Mouse (Mus musculus) lung, postnatal 0 days (tissue): ENCODE results near the gene Ptprn2. TPM values are rescaled to one million over a fixed set of nuclear protein-coding genes. Genes with fewer than 3 reads are reported as not detected.

Source experiments
- ATAC-seq: fragments of 200-750 bp; cut with Nextera tagmentation; 2 replicates; pipeline ENCODE4 v1.8.0; 2017; ENCODE audit warnings: moderate library complexity
- DNase-seq: peaks from one replicate; pipeline ENCODE4 v3.0.0-alpha.2; 2016; ENCODE audit warnings: low spot score
- H3K27ac ChIP-seq: fragments of 300-500 bp; sonication (generic); 2 replicates; pipeline ENCODE4 v1.5.1; 2014; ENCODE audit warnings: antibody characterized with exemption, mild to moderate bottlenecking, low read length, mixed read lengths
- H3K27me3 ChIP-seq: fragments of 300-500 bp; sonication (generic); replicated peaks from 2 replicates; pipeline ENCODE4 v1.6.1; 2014; ENCODE audit warnings: low read length, mixed read lengths; ENCODE audit not compliant: insufficient read depth
- H3K36me3 ChIP-seq: fragments of 300-500 bp; sonication (generic); 2 replicates; pipeline ENCODE4 v1.6.1; 2014; ENCODE audit warnings: low read length, mixed read lengths; ENCODE audit not compliant: insufficient read depth
- H3K4me1 ChIP-seq: fragments of 300-500 bp; sonication (generic); 2 replicates; pipeline ENCODE4 v1.6.1; 2014; ENCODE audit warnings: antibody characterized with exemption, low read depth, low read length, mixed read lengths; ENCODE audit not compliant: insufficient read depth
- H3K4me2 ChIP-seq: fragments of 300-500 bp; sonication (generic); replicated peaks from 2 replicates; pipeline ENCODE4 v1.6.1; 2014; ENCODE audit warnings: low read depth, mild to moderate bottlenecking, low read length, moderate library complexity, mixed read lengths
- H3K4me3 ChIP-seq: fragments of 300-500 bp; sonication (generic); 2 replicates; pipeline ENCODE4 v1.5.1; 2014; ENCODE audit warnings: low read depth, low read length
- H3K9ac ChIP-seq: fragments of 300-500 bp; sonication (generic); replicated peaks from 2 replicates; pipeline ENCODE4 v1.6.1; 2014; ENCODE audit warnings: low read depth, mild to moderate bottlenecking
- H3K9me3 ChIP-seq: fragments of 300-500 bp; sonication (generic); 2 replicates; pipeline ENCODE4 v1.6.1; 2016; ENCODE audit warnings: low read length, mixed read lengths
- CTCF ChIP-seq: IDR thresholded peaks from 2 replicates; pipeline ENCODE4 v1.5.1; 2016; ENCODE audit warnings: antibody characterized with exemption, mild to moderate bottlenecking
- EP300 ChIP-seq: IDR thresholded peaks from 2 replicates; pipeline ENCODE4 v1.6.1; 2016; ENCODE audit warnings: antibody characterized with exemption, mild to moderate bottlenecking, control low read depth
- WGBS: fragments of 180-500 bp; shearing (Covaris S2); extraction: QIAGEN DNeasy Blood & Tissue Kit; methylation state at CpG from one replicate; pipeline ENCODE4 v1.1.7; 2014; 5-methylcytosine and 5-hydroxymethylcytosine counted together
- polyA plus RNA-seq: library from polyadenylated mRNA; unstranded; fragments of >200 nt; fragmentation: Nextera tagmentation; extraction: Ambion mirVana; gene quantifications from 2 replicates; pipeline ENCODE4 v1.2.1, GENCODE M21; 2015

The Ptprn2 gene
- polyA plus RNA-seq, 1 experiment from 2014 or later = 0.24 TPM

DNA sequence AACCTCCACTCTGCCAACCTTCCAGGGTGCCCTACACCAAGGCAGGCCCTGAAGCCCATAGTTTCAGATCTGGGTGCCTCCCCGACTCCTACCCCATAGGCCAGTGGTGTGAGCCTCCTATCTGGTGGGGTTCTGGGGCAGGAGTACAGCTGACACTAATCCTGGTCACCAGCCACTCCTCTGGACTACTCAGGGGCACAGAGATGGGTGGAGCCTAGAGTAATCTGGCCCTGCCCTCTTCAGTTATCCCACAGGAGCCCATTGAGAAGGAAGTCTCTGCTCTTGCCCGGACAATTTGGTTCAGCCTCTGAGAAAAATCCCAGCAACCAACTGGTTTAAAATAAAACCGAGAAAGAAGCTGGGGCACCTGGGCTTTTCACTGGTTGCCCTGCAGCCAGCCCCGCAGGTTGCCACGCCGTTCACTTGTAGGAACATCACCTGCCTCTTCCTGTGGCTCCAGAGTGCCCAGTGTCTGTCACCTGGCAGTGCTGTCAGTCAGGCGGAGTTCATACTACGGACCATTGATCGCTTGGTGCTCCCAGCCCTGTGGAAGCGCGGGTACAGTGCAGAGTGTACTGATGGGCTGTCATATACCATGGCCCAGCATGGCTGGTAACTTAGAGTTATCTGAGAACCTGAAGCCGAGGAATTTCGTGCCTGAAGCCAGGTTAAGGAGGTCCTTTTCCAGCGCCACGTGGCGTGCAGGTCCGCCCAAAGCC is 673.6 kb downstream of the Ptprn2 start:
- Histone ChIP-seq H3K27me3 (peaks cover 56% of the 10 kb centered on the region), H3K4me3 (no peak overlapping the region), H3K27ac (no peak overlapping the region), H3K36me3 (no peaks in the 10 kb centered on the region), H3K4me2 (0 out of 2 replicates have a peak overlapping the region, but pooled peaks have one; percentile 6), H3K9ac (no peak overlapping the region), H3K9me3 (no peaks in the 10 kb centered on the region), H3K4me1 (0 out of 2 replicates have a peak, but pooled peaks cover 2% of the 10 kb centered on the region)
- ATAC-seq = peak; percentile 23; the same call in 1 of the 2 replicates
- TF ChIP-seq EP300 (no peak), CTCF (no peak)
- WGBS = 25% methylated on average over 17 of the region's 17 CpGs
- DNase-seq = no peak

DNA sequence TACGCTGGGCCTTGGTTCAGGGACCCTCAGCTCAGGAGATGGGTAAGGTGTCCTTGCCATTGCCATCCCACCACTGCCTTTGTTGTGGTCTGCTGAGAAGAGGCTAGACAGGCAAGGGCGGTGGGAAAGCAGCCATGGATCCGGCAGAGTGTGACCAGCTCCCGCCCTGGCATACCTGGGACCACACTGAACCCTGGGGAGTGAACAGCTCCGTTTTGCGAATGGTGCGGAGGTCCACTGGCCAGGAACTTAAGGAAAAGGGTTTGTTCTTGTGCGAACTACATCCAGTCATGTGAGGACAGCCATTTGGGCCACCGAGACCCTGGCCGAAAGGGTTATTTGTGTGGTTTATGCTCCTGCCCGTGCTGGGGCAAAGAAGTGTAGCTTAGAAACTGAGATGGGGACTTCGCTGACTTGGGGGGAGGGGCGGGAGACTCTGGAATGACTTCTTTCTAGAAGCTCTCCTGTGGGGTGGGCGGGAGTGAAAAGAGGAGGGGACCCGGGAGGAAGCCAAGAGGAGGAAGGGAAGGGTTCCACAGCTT is 674.2 kb downstream of the Ptprn2 start:
- no peak overlapping the region for H3K9ac ChIP-seq
- H3K36me3 ChIP-seq = no peaks in the 10 kb centered on the region
- H3K4me1 ChIP-seq = 0 out of 2 replicates have a peak, but pooled peaks cover 2% of the 10 kb centered on the region
- no peak for TF ChIP-seq EP300
- TF ChIP-seq CTCF = no peak
- H3K27me3 ChIP-seq = peaks cover 50% of the 10 kb centered on the region
- H3K9me3 ChIP-seq = no peaks in the 10 kb centered on the region
- WGBS = 14% methylated on average over 15 of the region's 15 CpGs
- ATAC-seq = no peak
- H3K4me2 ChIP-seq = peak overlapping the region; percentile 6; the same call in 1 of the 2 replicates
- H3K27ac ChIP-seq = no peak overlapping the region
- no peak overlapping the region for H3K4me3 ChIP-seq
- DNase-seq = no peak

DNA sequence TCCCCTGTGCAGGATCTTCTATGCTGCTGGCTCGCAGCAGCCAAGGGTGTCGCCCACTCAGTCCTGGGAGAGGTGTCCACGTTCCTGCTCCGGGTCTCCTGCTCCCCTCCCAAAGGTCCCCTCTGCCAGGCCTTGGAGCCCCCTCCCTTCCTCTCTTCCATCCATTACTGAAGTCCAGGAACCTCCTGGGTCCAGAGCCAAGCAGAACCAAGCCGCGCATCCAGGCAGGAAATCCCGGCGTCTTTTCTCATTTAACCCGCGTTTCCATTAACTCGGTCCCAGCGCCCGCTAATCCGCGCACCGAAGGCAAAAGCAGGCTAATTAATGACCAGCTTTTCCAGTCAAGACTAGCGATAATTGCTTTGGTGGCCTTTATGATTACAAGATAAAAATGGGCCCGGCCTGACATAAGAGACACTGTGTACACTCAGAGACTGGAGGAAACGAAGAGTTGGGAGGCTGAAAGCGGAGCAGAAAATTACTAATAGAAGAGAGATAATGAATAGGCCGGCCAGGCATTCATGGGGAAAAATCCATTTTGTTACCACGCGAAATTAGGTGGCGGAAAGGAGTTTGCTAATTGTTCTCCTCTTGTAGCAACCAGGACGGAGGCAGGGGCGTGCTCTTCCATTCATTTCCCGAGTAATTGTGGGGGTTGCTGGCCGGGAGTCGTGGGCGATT is 674.8 kb downstream of the Ptprn2 start:
- DNase-seq (no peak), ATAC-seq (no peak)
- TF ChIP-seq CTCF (no peak), EP300 (no peak)
- H3K4me2 ChIP-seq = peak overlapping the region; percentile 6; the same call in 1 of the 2 replicates
- WGBS = 18% methylated on average over 30 of the region's 30 CpGs
- no peaks in the 10 kb centered on the region for H3K9me3 ChIP-seq
- 0 out of 2 replicates have a peak, but pooled peaks cover 2% of the 10 kb centered on the region for H3K4me1 ChIP-seq
- H3K4me3 ChIP-seq = no peak overlapping the region
- H3K27ac ChIP-seq = no peak overlapping the region
- H3K9ac ChIP-seq = no peak overlapping the region
- H3K36me3 ChIP-seq = no peaks in the 10 kb centered on the region
- peaks cover 44% of the 10 kb centered on the region for H3K27me3 ChIP-seq

DNA sequence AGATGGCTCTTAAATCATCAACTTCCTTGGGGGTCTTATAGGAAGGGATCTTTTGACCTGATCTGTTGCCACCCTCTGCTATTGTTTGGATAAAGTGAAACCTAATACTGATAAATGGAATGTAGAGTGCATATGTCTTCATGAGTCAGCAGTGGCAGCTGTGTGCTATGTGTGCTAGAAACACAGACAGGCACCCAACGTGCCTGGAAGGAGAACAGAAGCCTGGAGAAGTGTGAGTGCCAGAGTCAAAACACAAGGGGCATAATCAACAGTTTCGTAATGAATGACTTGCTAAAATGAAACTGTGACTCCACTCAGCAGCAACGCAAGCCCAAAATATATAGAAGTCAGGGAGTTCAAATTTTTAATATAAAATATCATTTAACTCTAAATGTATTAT is 676.7 kb downstream of the Ptprn2 start:
- WGBS = 47% methylated on average over 3 of the region's 3 CpGs
- no peak overlapping the region for H3K27ac ChIP-seq
- H3K4me3 ChIP-seq = no peak overlapping the region
- H3K4me1 ChIP-seq = 0 out of 2 replicates have a peak, but pooled peaks cover 2% of the 10 kb centered on the region
- TF ChIP-seq EP300 = no peak
- DNase-seq (no peak), ATAC-seq (no peak)
- H3K36me3 ChIP-seq = no peaks in the 10 kb centered on the region
- peaks cover 33% of the 10 kb centered on the region for H3K27me3 ChIP-seq
- H3K9ac ChIP-seq = no peak overlapping the region
- H3K4me2 ChIP-seq = no peak overlapping the region
- H3K9me3 ChIP-seq = no peaks in the 10 kb centered on the region

DNA sequence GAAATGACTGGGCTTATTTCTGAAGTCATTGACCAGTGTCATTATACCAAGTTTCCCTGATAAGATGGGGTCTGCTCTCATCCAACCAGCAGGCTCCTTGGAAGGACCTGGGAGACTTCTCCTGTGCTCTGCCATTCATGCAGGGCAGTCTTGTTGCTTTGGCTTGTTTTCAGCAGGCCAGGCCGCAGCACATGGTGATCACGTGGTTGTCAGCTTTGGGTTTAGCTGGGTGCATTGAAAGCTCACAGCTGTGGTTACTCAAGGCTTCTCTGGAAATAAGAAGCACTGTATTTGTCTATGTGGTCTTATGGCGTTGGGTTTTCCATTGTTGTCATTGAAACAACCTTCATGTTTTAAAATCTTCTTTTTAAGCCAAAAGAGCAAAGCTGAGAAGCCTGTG is 678.3 kb downstream of the Ptprn2 start:
- no peak overlapping the region for H3K9ac ChIP-seq
- no peaks in the 10 kb centered on the region for H3K36me3 ChIP-seq
- DNase-seq (peak; percentile 45), ATAC-seq (0 out of 2 replicates have a peak, but pooled peaks have one; percentile 17)
- H3K4me1 ChIP-seq = 0 out of 2 replicates have a peak, but pooled peaks cover 2% of the 10 kb centered on the region
- H3K9me3 ChIP-seq = no peaks in the 10 kb centered on the region
- no peak overlapping the region for H3K4me2 ChIP-seq
- WGBS = 42% methylated on average over 3 of the region's 3 CpGs
- no peak overlapping the region for H3K27ac ChIP-seq
- TF ChIP-seq EP300 (no peak), CTCF (no peak)
- H3K27me3 ChIP-seq = peaks cover 27% of the 10 kb centered on the region
- H3K4me3 ChIP-seq = no peak overlapping the region

DNA sequence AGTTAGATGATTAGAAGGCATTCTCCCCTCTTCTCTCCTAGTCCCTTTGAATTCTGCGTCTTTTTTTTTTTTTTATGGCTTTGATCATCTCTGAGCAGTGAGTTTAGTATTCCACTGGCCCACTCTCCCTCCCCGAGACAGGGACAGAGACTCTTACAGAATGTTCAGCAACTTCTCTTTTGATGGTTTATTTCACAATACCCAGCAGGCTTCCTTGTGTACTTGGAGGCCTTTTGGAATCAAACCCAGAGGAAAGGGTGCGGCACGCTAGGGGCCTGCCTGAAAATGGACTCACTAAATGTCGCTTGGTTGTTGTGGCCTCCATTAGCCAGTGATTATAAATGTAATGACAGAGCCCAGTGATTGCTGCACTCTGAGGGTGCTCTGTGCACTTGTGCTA is 680.7 kb downstream of the Ptprn2 start:
- no peaks in the 10 kb centered on the region for H3K4me1 ChIP-seq
- no peak overlapping the region for H3K4me3 ChIP-seq
- H3K9me3 ChIP-seq = no peaks in the 10 kb centered on the region
- ATAC-seq (no peak), DNase-seq (no peak)
- H3K9ac ChIP-seq = no peak overlapping the region
- TF ChIP-seq EP300 (no peak), CTCF (no peak)
- H3K36me3 ChIP-seq = no peaks in the 10 kb centered on the region
- peaks cover 7% of the 10 kb centered on the region for H3K27me3 ChIP-seq
- 68% methylated on average over 5 of the region's 5 CpGs for WGBS
- no peak overlapping the region for H3K27ac ChIP-seq
- H3K4me2 ChIP-seq = no peak overlapping the region
